Mouse (Mus musculus) embryonic facial prominence, embryonic 11.5 days (tissue): Measurements from ENCODE around the gene Fscb. TPM values are rescaled to one million over a fixed set of nuclear protein-coding genes. Genes with fewer than 3 reads are reported as not detected.

Source experiments
- ATAC-seq: fragments of 200-750 bp; cut with Nextera tagmentation; replicated peaks from 2 replicates; pipeline ENCODE4 v1.8.0; 2017; ENCODE audit warnings: low read depth; ENCODE audit not compliant: insufficient number of reproducible peaks, low FRiP score, low TSS enrichment
- DNase-seq: peaks from one replicate; pipeline ENCODE4 v3.0.0-alpha.2; 2015; ENCODE audit warnings: low spot score
- H3K27ac ChIP-seq: fragments of 300-500 bp; sonication (generic); replicated peaks from 2 replicates; pipeline ENCODE4 v1.5.1; 2014; ENCODE audit warnings: mild to moderate bottlenecking, low read depth, low read length, control low read depth
- H3K27me3 ChIP-seq: fragments of 300-500 bp; sonication (generic); 2 replicates; pipeline ENCODE4 v1.6.1; 2014; ENCODE audit warnings: mild to moderate bottlenecking, low read length, moderate library complexity, mixed read lengths; ENCODE audit not compliant: control insufficient read depth, insufficient read depth
- H3K36me3 ChIP-seq: fragments of 300-500 bp; sonication (generic); replicated peaks from 2 replicates; pipeline ENCODE4 v1.6.1; 2014; ENCODE audit warnings: low read depth, mild to moderate bottlenecking, low read length, moderate library complexity, mixed read lengths; ENCODE audit not compliant: control insufficient read depth, insufficient read depth
- H3K4me1 ChIP-seq: fragments of 300-500 bp; sonication (generic); 2 replicates; pipeline ENCODE4 v1.6.1; 2014; ENCODE audit warnings: low read length, mixed read lengths; ENCODE audit not compliant: control insufficient read depth, insufficient read depth
- H3K4me2 ChIP-seq: fragments of 300-500 bp; sonication (generic); 2 replicates; pipeline ENCODE4 v1.6.1; 2014; ENCODE audit warnings: low read depth, mild to moderate bottlenecking, control low read depth, low read length, moderate library complexity
- H3K4me3 ChIP-seq: fragments of 300-500 bp; sonication (generic); 2 replicates; pipeline ENCODE4 v1.5.1; 2014; ENCODE audit warnings: low read depth, low read length, control low read depth
- H3K9ac ChIP-seq: fragments of 300-500 bp; sonication (generic); replicated peaks from 2 replicates; pipeline ENCODE4 v1.6.1; 2014; ENCODE audit warnings: mild to moderate bottlenecking, control low read depth, low read length
- H3K9me3 ChIP-seq: fragments of 300-500 bp; sonication (generic); replicated peaks from 2 replicates; pipeline ENCODE4 v1.6.1; 2016; ENCODE audit warnings: mild to moderate bottlenecking, low read length, inconsistent platforms, mixed read lengths; ENCODE audit not compliant: control insufficient read depth
- WGBS: fragments of 180-500 bp; shearing (Covaris S2); extraction: QIAGEN DNeasy Blood & Tissue Kit; methylation state at CpG from one replicate; pipeline ENCODE4 v1.1.7; 2014; 5-methylcytosine and 5-hydroxymethylcytosine counted together
- polyA plus RNA-seq: library from polyadenylated mRNA; unstranded; fragments of >200 nt; fragmentation: Nextera tagmentation; extraction: Ambion mirVana; gene quantifications from 2 replicates; pipeline ENCODE4 v1.2.1, GENCODE M21; 2014

The Fscb gene
- not detected in 2 replicates for polyA plus RNA-seq

DNA sequence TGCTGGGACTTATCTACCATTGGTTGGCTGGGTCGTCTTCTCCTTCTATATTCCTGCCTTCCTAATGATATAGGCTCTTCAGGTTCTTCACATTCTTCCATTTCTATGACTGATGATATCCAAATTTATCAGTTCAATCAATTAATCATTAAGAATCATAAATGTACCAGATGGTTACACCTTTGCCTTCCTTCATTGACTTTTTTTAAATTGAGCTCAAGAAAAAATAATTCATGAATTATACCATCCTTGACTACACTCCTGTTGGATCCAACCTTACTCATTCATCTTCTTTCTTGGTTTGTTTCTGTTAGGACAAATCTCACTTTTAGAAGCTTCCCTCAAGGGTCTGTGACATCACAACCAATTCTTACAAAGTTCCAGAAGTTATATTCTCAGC, at the start of gene Fscb:
Gene Fscb (minus strand): TSS at position 101 of the 400 bp plus-strand sequence.
- H3K36me3 ChIP-seq = no peaks in the 10 kb centered on the region
- no peak within 1 kb of the TSS for H3K4me2 ChIP-seq
- no peaks in the 10 kb centered on the region for H3K4me1 ChIP-seq
- H3K9me3 ChIP-seq = no peaks in the 10 kb centered on the region
- no peak for DNase-seq
- no peak within 1 kb of the TSS for H3K9ac ChIP-seq
- no peak within 1 kb of the TSS for H3K27ac ChIP-seq
- ATAC-seq = no peak
- H3K4me3 ChIP-seq = no peak within 1 kb of the TSS
- H3K27me3 ChIP-seq = no peaks in the 10 kb centered on the region
- 77% methylated on average over 1 of the region's 1 CpGs for WGBS

DNA sequence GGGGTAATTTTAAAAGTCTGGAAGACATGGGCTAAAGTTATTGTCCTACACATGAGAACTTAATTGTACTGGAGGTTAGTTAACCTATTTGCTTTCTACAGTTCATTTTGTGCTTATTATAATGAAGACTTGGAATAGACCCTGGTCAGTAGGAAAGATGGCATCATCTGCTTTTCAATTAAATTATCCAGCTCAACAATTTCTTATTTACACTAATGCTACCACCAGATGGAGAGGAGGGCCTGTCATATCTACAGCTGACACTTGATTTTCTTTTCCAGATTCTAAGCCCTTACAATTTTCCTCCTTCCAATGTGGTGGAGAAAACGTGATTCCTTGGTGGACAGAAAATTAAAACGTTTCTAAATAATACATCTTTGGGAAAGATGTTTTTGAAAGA, 42.3 kb upstream of the Fscb start:
- ATAC-seq (no peak), DNase-seq (no peak)
- Histone ChIP-seq H3K4me2 (no peak overlapping the region), H3K27ac (no peak overlapping the region), H3K9me3 (no peaks in the 10 kb centered on the region), H3K4me1 (no peaks in the 10 kb centered on the region), H3K27me3 (no peaks in the 10 kb centered on the region), H3K4me3 (no peak overlapping the region), H3K36me3 (no peaks in the 10 kb centered on the region), H3K9ac (no peak overlapping the region)
- WGBS = 71% methylated on average over 2 of the region's 2 CpGs

DNA sequence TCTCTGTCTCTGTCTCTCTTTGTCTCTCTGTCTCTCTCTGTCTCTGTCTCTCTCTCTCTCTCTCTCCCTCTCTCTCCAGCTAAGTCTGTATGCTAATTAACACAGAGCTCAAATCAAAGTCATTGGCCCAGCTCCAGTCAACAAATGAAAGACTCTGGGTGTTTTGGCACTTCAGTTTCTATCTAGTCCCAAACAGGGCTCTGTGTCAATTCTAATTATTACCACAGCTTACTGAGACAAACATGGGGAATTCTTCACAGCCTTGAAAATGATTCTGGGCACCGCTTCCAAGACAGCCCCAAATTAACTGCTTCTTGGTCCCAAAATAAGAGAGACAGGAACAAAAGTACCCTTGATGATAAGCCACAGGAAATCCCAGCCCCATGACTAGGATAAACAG, 38.9 kb upstream of the Fscb start:
- Histone ChIP-seq H3K9me3 (no peaks in the 10 kb centered on the region), H3K27ac (no peak overlapping the region), H3K27me3 (no peaks in the 10 kb centered on the region), H3K9ac (no peak overlapping the region), H3K4me2 (no peak overlapping the region), H3K4me1 (no peaks in the 10 kb centered on the region), H3K36me3 (no peaks in the 10 kb centered on the region), H3K4me3 (no peak overlapping the region)
- ATAC-seq (no peak), DNase-seq (no peak)
- 78% methylated on average over 1 of the region's 1 CpGs for whole genome bisulfite sequencing

DNA sequence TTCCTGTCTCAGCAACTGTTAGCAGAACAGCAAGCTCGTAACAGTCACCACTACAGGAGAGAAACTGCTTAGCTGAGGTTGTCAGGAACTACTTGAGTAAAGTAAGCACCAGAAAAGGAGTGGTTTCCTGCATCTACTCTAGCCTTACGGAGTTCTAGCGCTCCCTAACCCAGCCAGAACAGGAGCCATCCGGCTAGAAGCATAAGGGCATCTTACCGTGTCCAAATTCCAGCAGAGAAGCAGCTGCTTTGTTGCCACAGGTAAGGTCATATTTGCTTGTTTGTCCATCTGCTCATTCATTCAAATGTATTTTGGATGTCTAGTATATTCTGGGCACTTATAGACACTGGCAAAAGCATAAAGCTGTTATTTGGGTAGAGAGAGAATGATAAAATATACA, 23.2 kb upstream of the Fscb start:
- no peak overlapping the region for H3K9ac ChIP-seq
- no peaks in the 10 kb centered on the region for H3K36me3 ChIP-seq
- H3K4me2 ChIP-seq = no peak overlapping the region
- H3K9me3 ChIP-seq = no peaks in the 10 kb centered on the region
- no peaks in the 10 kb centered on the region for H3K4me1 ChIP-seq
- 84% methylated on average over 5 of the region's 5 CpGs for WGBS
- no peak overlapping the region for H3K27ac ChIP-seq
- no peak overlapping the region for H3K4me3 ChIP-seq
- ATAC-seq = no peak
- H3K27me3 ChIP-seq = no peaks in the 10 kb centered on the region
- DNase-seq = no peak

DNA sequence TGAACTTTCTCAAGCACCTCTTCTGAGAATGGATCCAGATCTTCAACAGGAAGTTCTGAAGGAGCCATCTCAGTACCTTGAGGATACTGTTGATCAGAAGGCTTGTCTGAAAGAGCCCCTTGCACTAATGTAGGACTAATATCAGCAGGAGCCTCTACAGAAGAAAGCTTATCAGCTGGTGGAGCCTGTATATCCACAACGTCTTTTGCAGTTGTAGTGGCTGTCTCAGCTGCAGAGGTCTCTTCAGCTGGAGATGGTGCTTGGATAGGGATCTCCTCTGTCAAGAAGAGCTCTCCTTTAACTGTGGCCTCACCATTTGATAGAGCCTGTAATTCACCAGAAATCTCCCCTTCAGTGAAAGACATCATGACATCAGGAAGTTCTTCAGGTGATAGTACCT, 875 bp downstream of the Fscb start:
- Histone ChIP-seq H3K4me3 (no peak overlapping the region), H3K9me3 (no peaks in the 10 kb centered on the region), H3K9ac (no peak overlapping the region), H3K27ac (no peak overlapping the region), H3K4me1 (no peaks in the 10 kb centered on the region), H3K4me2 (no peak overlapping the region), H3K36me3 (no peaks in the 10 kb centered on the region), H3K27me3 (no peaks in the 10 kb centered on the region)
- DNase-seq (no peak), ATAC-seq (no peak)
- 78% methylated on average over 1 of the region's 1 CpGs for WGBS

DNA sequence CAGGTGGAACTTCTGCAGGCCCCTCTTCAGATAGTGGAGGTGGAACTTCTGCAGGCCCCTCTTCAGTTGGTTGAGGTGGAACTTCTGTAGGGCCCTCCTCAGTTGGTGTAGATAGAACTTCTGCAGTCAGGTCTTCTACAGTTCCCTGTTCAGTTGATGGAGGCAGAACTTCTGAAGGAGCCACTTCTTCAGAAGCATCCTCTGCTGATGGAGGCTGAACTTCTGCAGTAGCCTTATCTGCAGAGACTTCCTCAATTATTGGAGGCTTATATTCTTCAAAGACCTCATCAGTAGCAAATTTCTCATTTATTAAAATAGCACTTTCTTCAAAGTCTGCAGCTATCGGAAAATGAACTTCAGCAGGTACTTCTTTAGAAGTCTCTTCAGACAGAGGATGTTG, 1.4 kb downstream of the Fscb start:
- ATAC-seq (no peak), DNase-seq (no peak)
- H3K27ac ChIP-seq = no peak overlapping the region
- H3K9ac ChIP-seq = no peak overlapping the region
- no peaks in the 10 kb centered on the region for H3K9me3 ChIP-seq
- no peak overlapping the region for H3K4me2 ChIP-seq
- WGBS = 91% methylated on average over 1 of the region's 1 CpGs
- no peak overlapping the region for H3K4me3 ChIP-seq
- no peaks in the 10 kb centered on the region for H3K27me3 ChIP-seq
- H3K36me3 ChIP-seq = no peaks in the 10 kb centered on the region
- no peaks in the 10 kb centered on the region for H3K4me1 ChIP-seq

DNA sequence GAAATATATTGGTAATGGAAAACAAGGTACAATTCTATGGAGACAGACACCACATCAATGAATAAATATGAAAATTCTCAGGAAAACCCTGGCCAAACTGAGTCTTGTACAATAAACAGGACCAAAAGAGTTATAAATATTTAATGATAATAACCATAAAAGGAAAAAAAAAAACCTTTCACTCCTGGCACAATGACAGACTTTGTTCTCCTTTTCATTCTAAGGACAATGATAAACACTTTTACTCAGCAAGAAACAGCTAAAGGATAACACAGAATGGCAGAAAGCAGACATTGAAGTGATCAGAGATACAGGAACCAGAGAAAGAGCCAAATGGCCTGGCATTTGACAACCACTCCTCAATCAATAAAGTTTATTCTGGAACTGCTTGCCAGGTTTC, 19.3 kb downstream of the Fscb start:
- DNase-seq (no peak), ATAC-seq (no peak)
- H3K27ac ChIP-seq = no peak overlapping the region
- H3K9ac ChIP-seq = no peak overlapping the region
- H3K27me3 ChIP-seq = no peaks in the 10 kb centered on the region
- H3K4me1 ChIP-seq = no peaks in the 10 kb centered on the region
- H3K9me3 ChIP-seq = no peaks in the 10 kb centered on the region
- no peak overlapping the region for H3K4me2 ChIP-seq
- no peak overlapping the region for H3K4me3 ChIP-seq
- H3K36me3 ChIP-seq = no peaks in the 10 kb centered on the region

DNA sequence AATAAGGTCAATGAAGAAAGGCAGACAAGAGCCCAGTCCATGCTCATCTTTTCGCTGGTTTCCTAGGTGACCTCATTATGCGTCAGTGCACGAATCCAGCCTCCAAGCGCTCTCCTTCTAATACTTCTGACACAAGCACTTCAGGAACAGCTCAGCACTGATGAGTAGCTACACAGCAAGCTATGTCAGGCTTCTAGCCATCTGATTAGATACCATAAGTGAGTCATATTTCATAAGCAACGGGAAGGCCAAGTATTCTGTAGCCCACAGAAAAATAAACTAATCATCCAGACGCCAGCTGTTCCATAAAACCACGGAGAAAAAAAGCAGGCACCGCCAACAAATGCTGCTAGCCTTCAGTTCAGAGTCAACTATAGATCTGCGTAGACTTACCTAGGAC, 24.6 kb downstream of the Fscb start:
- no peaks in the 10 kb centered on the region for H3K9me3 ChIP-seq
- DNase-seq (no peak), ATAC-seq (no peak)
- H3K27me3 ChIP-seq = no peaks in the 10 kb centered on the region
- no peaks in the 10 kb centered on the region for H3K4me1 ChIP-seq
- no peak overlapping the region for H3K4me2 ChIP-seq
- no peak overlapping the region for H3K4me3 ChIP-seq
- H3K27ac ChIP-seq = no peak overlapping the region
- no peaks in the 10 kb centered on the region for H3K36me3 ChIP-seq
- H3K9ac ChIP-seq = no peak overlapping the region
- 84% methylated on average over 9 of the region's 9 CpGs for WGBS

DNA sequence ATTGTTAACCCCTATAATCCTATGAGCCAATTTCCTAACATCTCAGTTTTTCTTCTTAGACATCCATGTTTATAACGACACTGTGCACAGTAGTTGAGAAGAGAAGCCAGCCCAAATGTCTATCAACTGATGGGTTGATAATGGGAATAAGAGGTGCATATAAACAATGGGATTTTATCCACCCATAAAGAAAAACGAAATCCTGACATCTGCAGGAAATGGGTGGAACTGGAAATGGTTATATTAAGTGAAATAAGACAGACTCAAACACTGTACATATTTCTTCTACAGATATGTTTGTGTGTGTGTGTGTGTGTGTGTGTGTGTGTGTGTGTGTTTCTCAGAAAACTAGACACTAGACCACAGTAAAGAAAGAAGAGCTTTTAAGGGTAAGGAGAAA, 37.8 kb downstream of the Fscb start:
- Histone ChIP-seq H3K9ac (no peak overlapping the region), H3K9me3 (no peaks in the 10 kb centered on the region), H3K4me3 (no peak overlapping the region), H3K4me2 (no peak overlapping the region), H3K27ac (no peak overlapping the region), H3K27me3 (no peaks in the 10 kb centered on the region), H3K36me3 (no peaks in the 10 kb centered on the region), H3K4me1 (no peaks in the 10 kb centered on the region)
- DNase-seq (no peak), ATAC-seq (no peak)
- 67% methylated on average over 2 of the region's 2 CpGs for WGBS
